Mouse (Mus musculus) midbrain, embryonic 15.5 days (tissue): ENCODE data around the gene Ripk1. TPM values are rescaled to one million over a fixed set of nuclear protein-coding genes. Genes with fewer than 3 reads are reported as not detected.

Experiments
- ATAC-seq: fragments of 200-750 bp; cut with Nextera tagmentation; replicated peaks from 2 replicates; pipeline ENCODE4 v1.8.0; 2017; ENCODE audit warnings: moderate TSS enrichment
- H3K27ac ChIP-seq: fragments of 300-500 bp; sonication (generic); 2 replicates; pipeline ENCODE4 v1.5.1; 2015; ENCODE audit warnings: mild to moderate bottlenecking, inconsistent platforms
- H3K27me3 ChIP-seq: fragments of 300-500 bp; sonication (generic); replicated peaks from 2 replicates; pipeline ENCODE4 v1.6.1; 2015; ENCODE audit warnings: inconsistent platforms
- H3K36me3 ChIP-seq: fragments of 300-500 bp; sonication (generic); replicated peaks from 2 replicates; pipeline ENCODE4 v1.6.1; 2015; ENCODE audit warnings: inconsistent platforms
- H3K4me1 ChIP-seq: fragments of 300-500 bp; sonication (generic); 2 replicates; pipeline ENCODE4 v1.6.1; 2015; ENCODE audit warnings: inconsistent platforms
- H3K4me2 ChIP-seq: fragments of 300-500 bp; sonication (generic); 2 replicates; pipeline ENCODE4 v1.6.1; 2015; ENCODE audit warnings: inconsistent platforms, mild to moderate bottlenecking, moderate library complexity
- H3K4me3 ChIP-seq: fragments of 300-500 bp; sonication (generic); 2 replicates; pipeline ENCODE4 v1.5.1; 2015; ENCODE audit warnings: mild to moderate bottlenecking, inconsistent platforms
- H3K9ac ChIP-seq: fragments of 300-500 bp; sonication (generic); 2 replicates; pipeline ENCODE4 v1.6.1; 2015; ENCODE audit warnings: mild to moderate bottlenecking, inconsistent platforms
- H3K9me3 ChIP-seq: fragments of 300-500 bp; sonication (generic); 2 replicates; pipeline ENCODE4 v1.6.1; 2016; ENCODE audit warnings: inconsistent platforms
- WGBS: fragments of 180-500 bp; shearing (Covaris S2); methylation state at CpG from one replicate; pipeline ENCODE4 v1.1.7; 2015; ENCODE audit warnings: mixed read lengths; 5-methylcytosine and 5-hydroxymethylcytosine counted together
- polyA plus RNA-seq: library from polyadenylated mRNA; unstranded; fragments of >200 nt; fragmentation: Nextera tagmentation; extraction: Ambion mirVana; gene quantifications from 2 replicates; pipeline ENCODE4 v1.2.1, GENCODE M21; 2015

Ripk1 gene
- polyA plus RNA-seq, 1 experiment from 2014 or later, result 6.2 TPM

DNA sequence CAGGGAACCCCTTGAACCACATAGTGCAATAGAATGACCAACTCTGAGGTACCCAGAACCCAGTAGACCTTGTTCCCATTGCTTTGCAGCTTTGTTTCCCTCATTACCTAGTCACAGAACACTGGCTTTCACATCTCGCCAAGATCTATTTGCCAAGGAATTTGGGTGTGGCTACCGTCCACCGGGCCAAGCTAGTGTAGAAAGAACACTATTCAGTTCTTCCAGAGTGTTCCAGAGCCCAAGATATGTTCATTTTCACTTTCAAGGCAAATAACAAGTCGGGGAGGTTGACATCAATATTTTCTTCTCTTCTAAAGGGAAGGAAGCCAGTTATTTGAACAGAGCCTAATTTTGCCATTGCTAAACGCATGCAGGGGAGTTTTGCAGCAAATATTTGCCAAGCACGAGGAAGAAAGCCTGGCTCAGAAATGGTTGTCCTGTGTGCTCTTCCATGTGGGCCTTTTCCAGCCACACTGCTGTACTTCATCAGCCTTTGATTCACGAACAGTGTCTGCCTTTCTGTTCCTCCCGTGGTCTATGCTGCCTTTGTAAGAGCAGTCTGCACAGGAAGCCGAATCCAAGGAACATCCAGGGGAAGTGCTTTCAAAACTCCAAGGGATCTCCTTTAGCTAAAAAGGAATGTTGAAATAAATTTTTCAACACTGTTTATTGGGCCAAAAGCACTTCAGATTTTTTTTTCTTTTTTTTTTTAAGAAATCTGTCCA lies 82.0 kb downstream of the Ripk1 start:
- ATAC-seq, result no peak
- no peaks in the 10 kb centered on the region for H3K27me3 ChIP-seq
- no peak overlapping the region for H3K9ac ChIP-seq
- WGBS, result 73% methylated on average over 9 of the region's 9 CpGs
- H3K27ac ChIP-seq, result 0 out of 2 replicates have a peak overlapping the region, but pooled peaks have one; percentile 37
- H3K4me3 ChIP-seq, result no peak overlapping the region
- no peak overlapping the region for H3K4me2 ChIP-seq
- no peaks in the 10 kb centered on the region for H3K36me3 ChIP-seq
- no peaks in the 10 kb centered on the region for H3K9me3 ChIP-seq
- H3K4me1 ChIP-seq, result peaks cover 28% of the 10 kb centered on the region

Other genes starting within 250 kb of the Ripk1 start
- gene Serpinb6e, start 159.0 kb upstream of the Ripk1 start, polyA plus RNA-seq, result not detected in 2 replicates
- 0.51 TPM in 1 of 2 replicates, not detected in the other for gene Serpinb6c, start 96.7 kb upstream of the Ripk1 start, polyA plus RNA-seq
- gene Nqo2, start 37.7 kb upstream of the Ripk1 start, polyA plus RNA-seq, result 7.2 and 8.3 TPM in 2 replicates
- 29.1 and 33.9 TPM in 2 replicates for gene Serpinb6a, start 431 bp downstream of the Ripk1 start, polyA plus RNA-seq
- gene Bphl, start 35.2 kb downstream of the Ripk1 start, polyA plus RNA-seq, result 35.4 and 36.8 TPM in 2 replicates
- gene Tubb2a, start 75.6 kb downstream of the Ripk1 start, polyA plus RNA-seq, result 3,188 and 3,263 TPM in 2 replicates
- 1,126 and 1,130 TPM in 2 replicates for gene Tubb2b, start 128.1 kb downstream of the Ripk1 start, polyA plus RNA-seq
- 66.6 and 69.2 TPM in 2 replicates for gene Psmg4, start 160.6 kb downstream of the Ripk1 start, polyA plus RNA-seq